Mouse (Mus musculus): ENCODE data around the gene Dgkk. TPM values are rescaled to one million over a fixed set of nuclear protein-coding genes. Genes with fewer than 3 reads are reported as not detected.

Dgkk gene
- not detected in 2 replicates for polyA plus RNA-seq (2012; rRNA removed; ENCODE audit: low replicate concordance)

GRCm38 (mm10) chrX:6779006-6779405 lies at the start of gene Dgkk:
Dgkk (plus strand) TSS chrX:6779306.

Measured in duodenum, adult 2 months (tissue).